Mouse (Mus musculus) brain, adult 2 months (tissue): Measurements from ENCODE around the gene Strip2.

Experiments
- DNase-seq: peaks from one replicate; pipeline ENCODE4 v3.0.0; 2011; ENCODE audit warnings: low read depth, low spot score

The Strip2 gene

GRCm38 (mm10) chr6:29916530-29917382 is at the start of gene Strip2:
Strip2 (plus strand) TSS chr6:29917012.
- DNase-seq = peak; percentile 95

GRCm38 (mm10) chr6:29868341-29868895 is 48.4 kb upstream of the Strip2 start:
- no peak for DNase-seq

DNA sequence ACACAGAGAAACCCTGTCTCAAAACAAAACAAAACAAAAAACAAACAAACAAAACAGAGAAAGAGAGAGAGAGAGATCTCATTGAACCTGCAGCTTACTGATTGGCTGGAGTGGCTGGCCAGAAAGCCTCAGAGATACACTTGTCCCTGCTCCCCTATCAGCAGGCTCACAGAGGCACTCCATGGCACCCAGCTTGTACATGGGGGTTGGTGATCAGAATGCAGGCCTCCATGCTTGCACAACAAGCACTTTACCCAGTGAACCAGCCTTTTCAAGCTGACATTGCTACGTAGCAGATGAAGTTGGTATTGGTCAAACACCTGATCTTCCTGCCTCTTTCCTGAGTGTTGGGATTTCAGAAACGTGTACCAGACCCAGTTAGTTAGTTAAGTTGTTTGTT is 43.2 kb upstream of the Strip2 start:
- DNase-seq = no peak

DNA sequence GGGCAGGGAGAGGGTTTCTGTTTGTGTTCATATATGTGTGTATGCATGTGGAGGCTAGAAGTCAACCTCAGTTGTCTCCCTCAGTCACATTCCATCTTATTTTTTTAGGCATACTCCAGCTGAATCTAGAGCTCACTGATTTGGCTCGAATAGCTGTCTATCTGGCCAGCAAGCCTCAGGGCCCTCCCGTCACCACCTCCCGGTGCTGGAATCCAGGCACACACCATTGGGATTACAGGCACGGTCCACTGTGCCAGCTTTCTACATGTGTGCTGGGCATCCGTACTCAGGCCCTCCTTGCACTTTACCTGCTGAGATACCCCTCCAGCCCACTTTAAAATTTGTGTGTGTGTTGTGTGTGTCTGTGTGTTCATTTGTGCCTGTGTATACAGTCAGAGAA is 41.2 kb upstream of the Strip2 start:
- no peak for DNase-seq

DNA sequence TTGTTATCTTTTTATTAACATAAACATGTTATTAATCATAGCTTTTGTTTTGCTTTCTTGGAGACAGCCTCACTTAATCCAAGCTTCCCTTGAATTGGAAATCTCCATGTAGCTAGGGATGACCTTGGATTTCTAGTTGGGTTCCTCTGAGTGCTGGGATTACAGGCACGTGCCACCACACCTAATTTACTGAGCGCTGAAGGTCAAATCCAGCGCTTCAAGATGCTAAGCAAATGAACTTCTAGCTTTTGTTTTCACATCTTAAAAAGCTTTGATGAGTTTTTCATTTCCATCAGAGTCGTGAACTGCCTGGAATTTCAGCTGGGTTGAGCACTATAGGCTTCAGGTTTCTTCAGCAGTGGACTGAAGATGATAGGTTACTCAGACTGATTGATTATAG is 40.0 kb upstream of the Strip2 start:
- no peak for DNase-seq

- DNase-seq = no peak
These were observed 37.2 kb upstream of the Strip2 start for GRCm38 (mm10) chr6:29879579-29879978.

DNA sequence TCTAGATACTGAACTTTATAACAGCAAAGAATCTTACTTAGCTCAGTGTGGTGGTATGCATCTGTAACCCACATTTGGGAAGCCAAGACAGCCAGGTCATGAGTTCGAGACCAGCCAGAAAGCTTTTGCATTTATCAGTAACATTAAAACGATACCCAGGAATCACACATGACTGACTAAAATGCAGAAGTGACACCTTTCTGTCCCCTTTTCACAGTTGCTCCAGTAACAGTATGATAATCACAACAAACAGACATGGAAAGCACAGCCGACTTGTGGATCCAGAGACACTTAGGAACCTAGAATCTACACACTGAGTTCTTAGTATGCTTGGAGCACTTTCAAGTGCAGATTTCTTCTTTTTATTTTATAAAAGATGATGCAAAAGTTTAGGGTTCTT is 36.0 kb upstream of the Strip2 start:
- DNase-seq = no peak

- no peak for DNase-seq
These were observed 34.9 kb upstream of the Strip2 start for GRCm38 (mm10) chr6:29881936-29882335.

GRCm38 (mm10) chr6:29882870-29883269 is 33.9 kb upstream of the Strip2 start:
- DNase-seq = peak; percentile 75

DNA sequence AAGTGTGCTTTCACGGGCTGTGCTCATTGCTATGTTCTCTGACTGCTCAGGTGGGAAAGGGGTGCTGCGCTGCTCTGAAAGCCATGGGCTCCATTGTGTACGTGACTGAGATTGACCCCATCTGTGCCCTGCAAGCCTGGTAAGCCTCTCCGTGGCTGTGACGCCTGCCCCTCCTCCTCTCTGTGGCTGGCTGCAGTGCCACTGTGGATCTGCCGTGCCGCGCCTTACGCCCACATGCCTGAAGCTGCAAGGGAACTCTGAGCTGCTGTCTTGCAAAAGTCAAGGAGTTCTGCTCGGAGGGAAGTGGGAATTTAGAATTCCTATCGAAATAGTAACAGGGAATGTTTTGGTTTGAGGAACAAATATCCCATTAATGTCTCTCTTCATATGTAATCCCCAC is 25.7 kb upstream of the Strip2 start:
- DNase-seq = peak; percentile 86

GRCm38 (mm10) chr6:29896976-29897375 is 19.8 kb upstream of the Strip2 start:
- DNase-seq = no peak

DNA sequence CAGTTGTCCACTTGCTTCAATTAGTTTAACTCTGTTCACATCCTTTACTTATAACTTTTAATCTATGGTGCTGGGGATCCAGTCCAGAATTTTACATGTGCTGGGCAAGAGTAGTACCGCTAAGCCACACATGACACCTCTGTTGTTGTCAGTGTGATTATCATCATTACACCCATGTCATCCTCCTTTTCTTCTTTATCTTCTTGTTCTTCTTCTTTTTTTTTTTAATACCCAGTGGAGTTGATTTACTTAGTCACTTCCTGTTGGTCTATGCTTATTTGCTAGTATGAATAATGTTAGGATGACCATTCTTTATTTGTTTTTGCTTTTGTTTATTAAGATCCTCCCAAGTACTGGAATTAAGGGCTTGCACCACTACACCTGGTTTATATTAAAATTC is 15.4 kb upstream of the Strip2 start:
- no peak for DNase-seq

GRCm38 (mm10) chr6:29902256-29902655 is 14.6 kb upstream of the Strip2 start:
- no peak for DNase-seq

DNA sequence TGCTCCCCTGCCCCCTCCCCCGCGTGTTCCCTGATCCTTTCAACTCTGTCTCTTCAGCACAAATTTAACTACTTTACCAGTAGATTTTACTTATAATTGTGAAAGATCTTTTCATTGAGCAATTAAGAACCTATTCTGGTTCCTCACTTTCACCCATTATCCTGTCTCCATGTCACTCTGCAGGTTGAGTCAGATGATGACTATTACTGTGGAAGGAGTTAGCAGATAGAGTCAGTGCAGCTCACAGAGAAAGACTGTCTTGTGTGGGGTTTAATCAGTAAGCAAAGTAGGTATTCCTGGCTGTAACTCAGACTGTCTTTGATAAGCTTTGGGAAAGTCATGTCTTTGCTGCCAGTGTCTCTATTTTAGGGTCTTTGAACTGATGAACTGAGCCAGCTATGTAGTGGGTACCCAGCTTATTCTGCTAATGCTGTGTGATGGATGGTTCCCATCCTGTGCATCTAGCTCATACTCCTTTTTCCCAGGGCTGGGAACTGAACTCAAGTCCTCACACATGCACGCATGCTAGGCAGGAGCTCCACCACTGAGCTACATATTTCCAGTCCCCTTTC is 13.4 kb upstream of the Strip2 start:
- peak; percentile 57 for DNase-seq

DNA sequence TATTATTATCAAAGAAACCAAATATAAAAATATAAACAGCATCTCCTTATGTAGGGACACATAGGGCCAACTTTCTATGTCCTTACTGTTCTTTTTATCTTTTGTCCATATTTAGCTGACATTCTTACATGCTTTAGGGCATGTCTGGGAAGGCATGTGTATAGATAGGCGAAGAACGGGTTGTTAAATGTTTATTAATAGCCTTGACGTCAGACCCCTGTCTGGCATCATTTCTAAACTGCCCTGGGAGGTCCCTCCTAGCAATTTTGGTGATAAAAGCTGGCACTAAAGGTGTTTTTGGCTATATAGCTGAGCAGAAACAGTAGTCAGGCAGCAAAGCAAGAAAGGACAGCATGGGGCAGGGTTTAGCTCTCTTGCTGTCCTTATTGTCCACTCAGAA is 12.5 kb upstream of the Strip2 start:
- no peak for DNase-seq

DNA sequence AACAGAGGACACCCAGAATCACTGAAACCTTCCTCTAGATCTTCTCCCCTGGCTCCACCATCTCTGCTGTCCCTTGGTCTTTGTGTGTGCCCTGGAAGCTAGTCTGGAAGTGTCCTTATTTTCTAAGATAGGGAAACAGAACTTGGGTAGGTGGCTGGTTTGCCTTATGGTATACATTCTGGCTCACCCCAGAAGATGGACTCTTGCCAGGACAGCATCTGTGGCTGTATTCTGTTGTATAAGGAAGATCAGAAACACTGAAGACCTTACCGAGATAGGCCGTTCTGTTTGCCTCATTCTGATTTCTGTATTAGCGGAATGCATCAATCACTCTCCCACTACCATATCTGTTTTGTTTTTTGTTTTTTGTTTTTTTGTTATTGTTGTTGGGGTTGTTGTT is 6.2 kb upstream of the Strip2 start:
- DNase-seq = peak; percentile 63

DNA sequence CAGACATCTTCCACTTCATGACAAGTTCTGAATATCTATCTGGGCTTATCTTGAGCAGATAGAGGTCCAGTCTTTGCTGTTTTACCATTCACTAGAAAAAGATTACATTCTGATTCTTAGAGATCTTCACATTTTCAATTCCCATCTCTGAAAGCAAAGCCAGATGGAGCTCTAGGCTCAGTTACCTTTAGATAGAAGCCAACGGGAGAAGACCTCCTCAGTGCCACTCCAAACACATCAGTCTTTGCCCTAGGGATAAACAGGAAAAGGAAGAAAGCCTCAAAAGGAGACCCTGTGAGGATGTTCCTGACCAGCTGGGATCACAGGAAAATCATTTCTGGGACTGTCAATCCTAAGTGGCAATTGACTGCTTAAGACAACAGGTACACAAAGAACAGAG is 3.1 kb upstream of the Strip2 start:
- DNase-seq = no peak

- DNase-seq = no peak
These were observed 2.7 kb upstream of the Strip2 start for GRCm38 (mm10) chr6:29914136-29914535.

- DNase-seq = no peak
These were observed 976 bp upstream of the Strip2 start for GRCm38 (mm10) chr6:29915836-29916235.

GRCm38 (mm10) chr6:29917383-29917720 is 540 bp downstream of the Strip2 start:
- DNase-seq = peak; percentile 62

GRCm38 (mm10) chr6:29917947-29918346 is 1.1 kb downstream of the Strip2 start:
- DNase-seq = no peak

GRCm38 (mm10) chr6:29923501-29923900 is 6.7 kb downstream of the Strip2 start:
- DNase-seq = peak; percentile 89

DNA sequence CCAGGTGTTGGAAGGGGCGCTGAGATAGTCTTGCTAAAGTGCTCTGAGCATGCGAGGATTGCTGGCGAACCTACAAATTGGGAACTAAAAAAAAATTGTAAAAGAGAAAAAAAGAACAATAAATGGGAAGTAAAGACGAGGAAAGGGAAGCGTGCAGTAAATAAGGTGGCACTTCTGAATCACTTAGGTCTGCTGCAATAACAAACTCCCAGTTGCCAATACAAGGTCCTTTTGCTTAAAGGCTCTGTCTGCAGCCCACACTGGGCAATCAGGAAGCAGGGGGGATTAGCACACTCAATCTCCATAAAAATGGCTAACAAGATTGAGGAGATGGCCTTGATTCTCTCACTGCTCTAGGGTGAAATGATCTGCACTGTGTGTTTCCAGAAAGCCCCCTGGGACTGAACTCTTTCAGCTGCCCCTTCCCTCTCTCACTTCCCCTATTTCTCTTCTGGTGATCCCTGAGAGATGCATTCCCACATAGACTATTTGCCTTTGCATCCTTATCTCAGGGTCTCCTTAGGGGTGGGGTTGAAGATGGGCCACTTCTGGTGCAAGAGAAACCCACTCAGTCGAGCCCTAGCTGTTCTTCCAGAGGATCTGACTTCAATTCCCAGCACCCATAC is 8.9 kb downstream of the Strip2 start:
- DNase-seq = no peak
